Mouse (Mus musculus): ENCODE data around the gene Thra.

DNA sequence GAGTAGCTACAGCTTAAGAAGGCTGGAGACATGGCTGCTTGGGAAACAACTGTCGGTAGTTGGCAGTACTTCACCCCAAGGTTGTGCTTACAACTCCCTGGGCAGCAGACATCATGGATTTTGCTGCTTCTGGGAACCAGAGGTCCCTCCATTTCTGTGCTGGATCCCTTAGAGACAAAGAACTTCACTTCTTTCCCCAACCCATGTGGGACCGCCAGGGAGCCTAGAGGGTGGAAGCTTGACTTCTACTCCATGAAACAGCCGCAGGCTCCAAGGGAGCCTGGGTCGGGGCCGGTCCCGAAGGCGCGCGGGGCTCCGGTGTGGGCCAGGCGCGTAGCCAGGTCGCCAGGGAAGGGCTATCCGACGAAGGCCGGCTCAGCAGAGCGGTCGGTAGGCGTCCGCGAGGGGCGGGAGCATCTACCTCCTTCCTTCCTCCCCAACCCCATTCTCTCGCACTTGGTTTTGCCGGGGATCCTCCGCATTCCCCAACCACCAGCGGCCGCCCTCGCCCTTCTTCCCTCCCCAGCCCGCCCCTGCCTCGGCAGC, 54.1 kb downstream of the Thra start:
- peak; percentile 58 for TF ChIP-seq CTCF (IDR thresholded peaks at IDR 0.05)
- TF ChIP-seq POLR2A (IDR thresholded peaks at IDR 0.05; ENCODE audit: insufficient read depth, low read depth, low read length), result no peak; the same call in 1 of the 2 replicates
- no peak for TF ChIP-seq EP300 (IDR thresholded peaks at IDR 0.05; ENCODE audit: insufficient read depth, low read depth, low read length)
